Mouse (Mus musculus) liver, postnatal 0 days (tissue): ENCODE data around the gene Btnl2. TPM values are rescaled to one million over a fixed set of nuclear protein-coding genes. Genes with fewer than 3 reads are reported as not detected.

Source experiments
- ATAC-seq: fragments of 200-750 bp; cut with Nextera tagmentation; 2 replicates; pipeline ENCODE4 v1.8.0; 2017; ENCODE audit warnings: mild to moderate bottlenecking, moderate library complexity
- DNase-seq: peaks from one replicate; pipeline ENCODE4 v3.0.0-alpha.2; 2016
- H3K27ac ChIP-seq: fragments of 300-500 bp; sonication (generic); 2 replicates; pipeline ENCODE4 v1.5.1; 2014; ENCODE audit warnings: antibody characterized with exemption, moderate library complexity, mild to moderate bottlenecking, low read depth
- H3K27me3 ChIP-seq: fragments of 300-500 bp; sonication (generic); 2 replicates; pipeline ENCODE4 v1.6.1; 2014; ENCODE audit warnings: low read length, control low read depth, mixed read lengths; ENCODE audit not compliant: insufficient read depth
- H3K36me3 ChIP-seq: fragments of 300-500 bp; sonication (generic); replicated peaks from 2 replicates; pipeline ENCODE4 v1.6.1; 2014; ENCODE audit warnings: mild to moderate bottlenecking, control low read depth, low read length, moderate library complexity, mixed read lengths; ENCODE audit not compliant: insufficient read depth
- H3K4me1 ChIP-seq: fragments of 300-500 bp; sonication (generic); 2 replicates; pipeline ENCODE4 v1.6.1; 2014; ENCODE audit warnings: antibody characterized with exemption, mild to moderate bottlenecking, control low read depth; ENCODE audit not compliant: insufficient read depth
- H3K4me2 ChIP-seq: fragments of 300-500 bp; sonication (generic); 2 replicates; pipeline ENCODE4 v1.6.1; 2014; ENCODE audit warnings: low read depth, mild to moderate bottlenecking, low read length, moderate library complexity, mixed read lengths
- H3K4me3 ChIP-seq: fragments of 300-500 bp; sonication (generic); 2 replicates; pipeline ENCODE4 v1.5.1; 2014; ENCODE audit warnings: low read depth, low read length
- H3K9ac ChIP-seq: fragments of 300-500 bp; sonication (generic); replicated peaks from 2 replicates; pipeline ENCODE4 v1.6.1; 2014; ENCODE audit warnings: mild to moderate bottlenecking, moderate library complexity
- H3K9me3 ChIP-seq: fragments of 300-500 bp; sonication (generic); 2 replicates; pipeline ENCODE4 v1.6.1; 2016; ENCODE audit warnings: mild to moderate bottlenecking, control low read depth, low read length, mixed read lengths
- CTCF ChIP-seq: sonication (generic); IDR thresholded peaks from 2 replicates; pipeline ENCODE4 v1.5.1; 2016; ENCODE audit warnings: antibody characterized with exemption, low read depth
- EP300 ChIP-seq: IDR thresholded peaks from 2 replicates; pipeline ENCODE4 v1.6.1; 2016; ENCODE audit warnings: antibody characterized with exemption, low read depth, mild to moderate bottlenecking
- WGBS: fragments of 180-500 bp; shearing (Covaris S2); extraction: QIAGEN DNeasy Blood & Tissue Kit; methylation state at CpG from one replicate; pipeline ENCODE4 v1.1.7; 2014; ENCODE audit not compliant: insufficient replicate concordance; 5-methylcytosine and 5-hydroxymethylcytosine counted together
- polyA plus RNA-seq: library from polyadenylated mRNA; unstranded; fragments of >200 nt; fragmentation: Nextera tagmentation; extraction: Ambion mirVana; gene quantifications from 2 replicates; pipeline ENCODE4 v1.2.1, GENCODE M21; 2015

Gene Btnl2
- polyA plus RNA-seq, 1 experiment from 2014 or later = not detected

DNA sequence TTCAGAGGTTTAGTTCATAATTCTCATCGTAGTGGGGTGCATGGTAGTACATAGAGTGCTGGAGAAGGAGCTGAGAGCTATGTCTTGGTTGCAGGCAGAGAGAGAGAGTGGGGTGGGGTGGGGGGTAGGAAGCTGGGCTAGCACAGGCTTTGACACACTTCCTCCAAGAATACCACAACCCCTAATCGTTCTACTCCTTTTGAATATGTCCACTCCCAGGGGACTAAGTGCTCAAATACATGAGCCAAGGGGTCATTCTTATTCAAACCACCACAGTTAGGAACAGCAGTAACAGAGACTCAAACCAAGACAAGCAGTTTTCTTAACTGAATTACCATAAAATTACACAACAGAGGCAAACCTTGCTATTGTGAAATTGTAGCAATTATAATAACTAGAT, 32.0 kb downstream of the Btnl2 start:
- Histone ChIP-seq H3K27me3 (no peaks in the 10 kb centered on the region), H3K4me1 (no peaks in the 10 kb centered on the region), H3K4me3 (no peak overlapping the region), H3K9ac (no peak overlapping the region), H3K36me3 (no peaks in the 10 kb centered on the region), H3K4me2 (no peak overlapping the region), H3K27ac (no peak overlapping the region), H3K9me3 (no peaks in the 10 kb centered on the region)
- ATAC-seq (no peak), DNase-seq (no peak)
- WGBS = 41% methylated on average over 2 of the region's 2 CpGs
- TF ChIP-seq CTCF = no peak
- TF ChIP-seq EP300 = no peak

DNA sequence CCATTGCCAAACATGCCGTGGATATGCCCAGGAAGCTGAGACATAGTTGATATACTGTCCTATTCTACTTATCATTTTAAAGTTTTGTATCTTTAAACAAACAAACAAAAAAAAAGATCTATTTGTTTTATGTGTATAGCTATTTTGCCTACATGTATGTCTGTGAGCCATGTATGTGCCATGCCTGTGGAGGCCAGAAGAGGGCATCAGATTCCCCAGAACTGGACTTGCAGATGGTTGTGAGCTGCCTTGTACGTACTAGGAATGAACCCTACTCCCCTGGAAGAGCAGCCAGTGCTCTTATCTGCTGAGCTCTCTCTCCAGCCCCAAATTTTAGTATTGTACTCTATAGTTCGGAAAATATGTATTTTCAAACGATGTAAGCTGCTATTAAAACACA, 33.9 kb downstream of the Btnl2 start:
- Histone ChIP-seq H3K36me3 (no peaks in the 10 kb centered on the region), H3K27ac (no peak overlapping the region), H3K4me1 (peaks cover 4% of the 10 kb centered on the region; the same call in 1 of the 2 replicates), H3K9me3 (no peaks in the 10 kb centered on the region), H3K27me3 (peaks cover 5% of the 10 kb centered on the region; the same call in 1 of the 2 replicates), H3K4me3 (no peak overlapping the region), H3K9ac (no peak overlapping the region), H3K4me2 (no peak overlapping the region)
- TF ChIP-seq EP300 (no peak), CTCF (peak; percentile 72)
- peak; percentile 50 for DNase-seq
- no peak for ATAC-seq
- WGBS = 32% methylated on average over 4 of the region's 4 CpGs

DNA sequence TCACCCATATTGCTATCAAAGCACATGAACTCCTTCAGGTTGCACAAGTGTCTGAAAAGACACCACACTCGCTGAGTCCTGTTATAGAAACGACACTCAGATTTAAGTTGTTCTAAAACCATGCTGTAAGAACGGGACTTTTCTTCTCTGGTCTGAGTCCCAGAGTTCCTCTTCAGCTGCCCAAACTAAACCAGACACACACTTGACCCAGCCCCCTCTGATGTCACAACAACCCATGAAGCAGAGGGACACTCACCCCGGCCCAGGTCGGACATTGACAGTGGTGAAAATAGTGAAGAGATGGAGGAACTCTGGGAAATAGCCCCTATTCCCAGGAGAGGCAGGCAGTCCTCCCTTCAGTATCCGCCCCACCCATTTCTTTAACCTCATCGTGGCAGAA, 36.9 kb downstream of the Btnl2 start:
- Histone ChIP-seq H3K4me3 (no peak overlapping the region), H3K9ac (no peak overlapping the region), H3K36me3 (no peaks in the 10 kb centered on the region), H3K27me3 (peaks cover 5% of the 10 kb centered on the region; the same call in 1 of the 2 replicates), H3K4me2 (no peak overlapping the region), H3K27ac (no peak overlapping the region), H3K4me1 (peaks cover 4% of the 10 kb centered on the region; the same call in 1 of the 2 replicates), H3K9me3 (no peaks in the 10 kb centered on the region)
- DNase-seq (no peak), ATAC-seq (no peak)
- TF ChIP-seq CTCF = no peak
- no peak for TF ChIP-seq EP300
- 45% methylated on average over 7 of the region's 7 CpGs for WGBS

DNA sequence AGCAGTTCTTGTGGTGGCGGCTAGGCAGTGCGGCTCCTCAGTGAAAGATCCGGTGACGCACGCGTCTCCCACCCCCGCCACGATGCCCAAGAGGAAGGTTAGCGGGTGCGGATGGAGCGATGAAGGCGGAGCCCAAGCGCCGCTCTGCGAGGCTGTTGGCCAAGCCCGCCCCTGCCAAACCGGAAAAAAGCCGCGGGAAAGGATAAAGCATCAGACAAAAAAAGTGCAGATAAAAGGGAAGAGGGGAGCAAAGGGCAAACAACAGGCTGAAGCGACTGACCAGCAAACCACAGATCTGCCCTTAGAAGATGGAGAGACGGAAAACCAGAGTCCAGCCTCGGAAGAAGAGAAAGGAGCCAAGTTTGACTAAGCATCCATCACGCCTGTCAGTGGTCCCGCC, 37.7 kb downstream of the Btnl2 start:
- peak; percentile 39 for DNase-seq
- peak overlapping the region; percentile 55 for H3K4me2 ChIP-seq

DNA sequence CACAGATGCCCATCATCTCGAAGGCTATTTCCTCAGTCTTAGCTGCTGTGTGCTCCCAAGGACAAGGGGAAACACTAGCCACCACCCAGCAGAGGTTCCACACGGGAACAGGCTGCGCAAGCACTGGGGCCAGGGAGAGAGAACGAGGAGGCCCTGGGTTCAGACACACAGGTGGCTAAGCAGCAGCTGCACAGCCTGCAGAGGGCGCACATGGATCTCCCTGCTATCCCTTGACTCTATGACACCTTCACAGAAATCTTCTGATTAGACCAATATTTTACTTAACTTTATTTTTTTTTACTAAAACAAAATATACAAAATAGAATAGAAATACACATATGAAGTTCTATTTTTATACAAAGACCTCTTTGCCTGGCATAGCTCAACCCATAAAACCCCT, 42.7 kb downstream of the Btnl2 start:
- Histone ChIP-seq H3K9ac (no peak overlapping the region), H3K4me2 (no peak overlapping the region), H3K4me1 (no peaks in the 10 kb centered on the region), H3K9me3 (no peaks in the 10 kb centered on the region), H3K36me3 (no peaks in the 10 kb centered on the region), H3K27ac (no peak overlapping the region), H3K27me3 (peaks cover 6% of the 10 kb centered on the region; the same call in 1 of the 2 replicates), H3K4me3 (no peak overlapping the region)
- WGBS = 58% methylated on average over 5 of the region's 5 CpGs
- DNase-seq = no peak
- ATAC-seq = no peak
- TF ChIP-seq CTCF = peak; percentile 35
- no peak for TF ChIP-seq EP300

More for the DNA sequence above, 37.7 kb downstream of the Btnl2 start:
- H3K9ac ChIP-seq = no peak overlapping the region
- peak overlapping the region; percentile 29 for H3K4me3 ChIP-seq
- H3K4me1 ChIP-seq = peaks cover 4% of the 10 kb centered on the region; the same call in 1 of the 2 replicates
- H3K27me3 ChIP-seq = peaks cover 5% of the 10 kb centered on the region; the same call in 1 of the 2 replicates
- no peak for TF ChIP-seq EP300
- TF ChIP-seq CTCF = no peak
- 2% methylated on average over 24 of the region's 24 CpGs for WGBS
- H3K36me3 ChIP-seq = no peaks in the 10 kb centered on the region
- no peak for ATAC-seq
- no peak overlapping the region for H3K27ac ChIP-seq
- no peaks in the 10 kb centered on the region for H3K9me3 ChIP-seq

DNA sequence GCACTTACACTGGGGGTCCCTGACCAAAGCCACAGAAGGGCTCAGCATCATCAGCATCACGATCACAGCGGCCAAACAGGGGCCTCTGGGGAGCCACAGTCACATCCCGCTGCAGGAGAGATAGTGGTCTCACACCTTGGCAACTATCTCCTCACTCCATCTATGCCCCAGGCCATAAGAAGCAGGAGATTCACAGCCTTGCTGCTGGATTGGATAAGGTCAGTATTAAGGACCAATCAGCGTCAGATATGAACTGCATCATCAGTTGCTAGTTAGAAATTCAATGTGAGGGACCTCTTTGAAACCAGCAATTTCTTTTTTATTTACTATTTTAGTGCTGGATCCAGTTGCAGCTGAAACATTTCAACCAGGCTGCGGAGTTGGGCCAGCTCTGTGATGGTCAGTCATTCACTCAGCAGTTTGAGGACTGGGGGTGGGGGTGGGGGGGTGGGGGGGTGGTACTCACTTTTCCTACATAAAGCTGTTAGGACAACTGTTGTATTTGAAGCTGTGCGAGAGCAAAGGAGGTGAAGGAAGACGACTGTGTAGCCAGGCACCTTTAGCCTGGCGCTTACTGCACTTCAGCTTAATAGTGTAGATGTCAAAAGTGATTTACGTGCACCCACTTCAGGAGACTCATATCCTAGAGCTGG, 43.6 kb downstream of the Btnl2 start:
- H3K4me1 ChIP-seq = no peaks in the 10 kb centered on the region
- DNase-seq = no peak
- 15% methylated on average over 9 of the region's 9 CpGs for WGBS
- no peaks in the 10 kb centered on the region for H3K9me3 ChIP-seq
- ATAC-seq = peak; percentile 80
- no peak for TF ChIP-seq EP300
- H3K27me3 ChIP-seq = peaks cover 6% of the 10 kb centered on the region; the same call in 1 of the 2 replicates
- H3K9ac ChIP-seq = no peak overlapping the region
- H3K36me3 ChIP-seq = no peaks in the 10 kb centered on the region
- peak overlapping the region; percentile 48 for H3K4me3 ChIP-seq
- H3K27ac ChIP-seq = no peak overlapping the region
- H3K4me2 ChIP-seq = peak overlapping the region; percentile 83
